Mouse (Mus musculus): ENCODE measurements around the gene Ahnak2.

- no peak for TF ChIP-seq CTCF (IDR thresholded peaks at IDR 0.05; ENCODE audit: extremely low read depth, insufficient read depth, low read length)
- no peak for TF ChIP-seq POLR2A (IDR thresholded peaks at IDR 0.05; ENCODE audit: extremely low read depth, insufficient read depth, low read length)
Measured at GRCm38 (mm10) chr12:112823221-112823620, 20.8 kb upstream of the Ahnak2 start.

Data from cortical plate, adult 2 months (tissue).